Mouse (Mus musculus) erythroblast, adult 5-6 weeks (primary cell): Measurements from ENCODE around the gene Tra2b. TPM values are rescaled to one million over a fixed set of nuclear protein-coding genes. Genes with fewer than 3 reads are reported as not detected.
"Not testable (repeated sequence)": the region's sequence is repeated elsewhere in the genome, so short reads cannot be mapped to it uniquely, and the experiment has no call there.

Experiments
- ATAC-seq: replicated peaks from 2 replicates; pipeline ENCODE4 v1.8.0; 2016; ENCODE audit warnings: moderate number of reproducible peaks, mild to moderate bottlenecking, moderate TSS enrichment, inconsistent platforms; ENCODE audit not compliant: poor library complexity, low FRiP score, severe bottlenecking
- total RNA-seq, 2 experiments: library from RNA; stranded (forward) in 1 of 2; stranded (reverse) in 1 of 2; fragments of 150-400 nt in 1 of 2; fragments of 200-764, 138-1000 nt in 1 of 2; gene quantifications; 2 replicates each; pipeline versions ENCODE4 v1.2.3 to v1.2.4; 2015 to 2017; ENCODE audit warnings: low replicate concordance in 2 of 2

Gene Tra2b
- total RNA-seq, 2 experiments from 2014 or later = 96.5 to 177 TPM

DNA sequence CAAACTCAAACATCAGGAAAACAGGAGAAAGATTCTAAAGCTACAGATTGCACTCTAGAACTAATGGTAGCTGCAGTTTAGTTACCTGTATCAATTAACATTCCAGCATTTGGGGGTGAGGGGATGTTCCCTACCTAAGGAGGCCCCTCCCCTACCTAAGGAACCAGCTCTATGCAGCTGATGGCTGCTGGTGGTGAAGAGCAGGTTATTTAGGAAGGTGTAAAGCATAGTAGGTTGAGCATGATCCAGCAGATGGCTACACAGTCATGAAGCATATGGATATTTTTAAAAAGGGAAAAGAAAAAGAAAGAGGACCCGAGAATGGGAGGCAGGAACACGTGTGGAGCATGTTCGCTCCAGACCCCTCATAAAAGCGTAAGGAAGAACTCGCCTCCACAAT is 15.5 kb downstream of the Tra2b start:
- no peak for ATAC-seq

DNA sequence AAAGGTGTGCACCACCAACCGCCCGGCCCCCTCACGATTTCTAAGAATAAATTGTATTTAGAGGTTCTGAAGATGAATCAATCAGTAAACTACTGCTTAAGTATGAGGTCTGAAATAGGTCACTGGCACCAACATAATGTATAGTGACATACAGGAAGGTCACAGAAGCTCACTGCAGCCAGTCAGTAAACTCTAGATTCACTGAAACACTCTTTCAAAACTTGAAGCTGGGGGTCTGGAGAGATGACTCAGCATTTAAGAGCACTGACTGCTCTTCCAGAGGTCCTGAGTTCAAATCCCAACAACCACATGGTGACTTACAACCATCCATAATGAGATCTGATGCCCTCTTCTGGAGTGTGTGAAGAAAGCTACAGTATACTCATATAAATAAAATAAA is 16.1 kb downstream of the Tra2b start:
- ATAC-seq = no peak

DNA sequence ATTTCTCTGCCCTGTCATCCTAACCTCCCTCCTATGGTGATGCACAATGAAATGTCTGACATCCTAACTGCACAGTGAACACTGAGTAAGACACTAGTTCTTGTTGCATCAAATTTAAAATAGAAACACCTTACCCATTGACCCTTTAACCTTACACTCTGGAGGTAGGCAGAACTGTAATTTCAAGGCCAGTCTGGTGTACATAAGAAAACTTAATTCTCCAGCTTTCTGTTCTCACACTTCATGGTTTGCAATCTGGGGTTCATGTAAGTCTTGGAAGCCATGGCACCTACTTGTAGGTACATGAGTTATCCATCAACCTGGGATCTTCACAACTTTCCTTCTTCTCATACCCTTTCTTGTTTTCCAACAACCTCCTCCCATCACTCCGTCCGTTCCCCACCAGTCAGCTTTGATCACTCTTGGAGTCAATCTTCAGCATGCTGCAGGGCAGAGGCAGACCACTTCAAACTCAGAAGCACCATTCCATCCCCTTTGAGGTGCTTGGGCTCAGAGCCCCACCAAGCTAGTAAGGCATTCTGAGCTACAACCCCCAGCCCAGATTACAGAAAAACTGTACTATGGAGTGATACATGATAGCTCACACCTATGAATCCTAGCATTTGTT is 23.5 kb downstream of the Tra2b start:
- ATAC-seq = peak; percentile 52; the same call in 1 of the 2 replicates

DNA sequence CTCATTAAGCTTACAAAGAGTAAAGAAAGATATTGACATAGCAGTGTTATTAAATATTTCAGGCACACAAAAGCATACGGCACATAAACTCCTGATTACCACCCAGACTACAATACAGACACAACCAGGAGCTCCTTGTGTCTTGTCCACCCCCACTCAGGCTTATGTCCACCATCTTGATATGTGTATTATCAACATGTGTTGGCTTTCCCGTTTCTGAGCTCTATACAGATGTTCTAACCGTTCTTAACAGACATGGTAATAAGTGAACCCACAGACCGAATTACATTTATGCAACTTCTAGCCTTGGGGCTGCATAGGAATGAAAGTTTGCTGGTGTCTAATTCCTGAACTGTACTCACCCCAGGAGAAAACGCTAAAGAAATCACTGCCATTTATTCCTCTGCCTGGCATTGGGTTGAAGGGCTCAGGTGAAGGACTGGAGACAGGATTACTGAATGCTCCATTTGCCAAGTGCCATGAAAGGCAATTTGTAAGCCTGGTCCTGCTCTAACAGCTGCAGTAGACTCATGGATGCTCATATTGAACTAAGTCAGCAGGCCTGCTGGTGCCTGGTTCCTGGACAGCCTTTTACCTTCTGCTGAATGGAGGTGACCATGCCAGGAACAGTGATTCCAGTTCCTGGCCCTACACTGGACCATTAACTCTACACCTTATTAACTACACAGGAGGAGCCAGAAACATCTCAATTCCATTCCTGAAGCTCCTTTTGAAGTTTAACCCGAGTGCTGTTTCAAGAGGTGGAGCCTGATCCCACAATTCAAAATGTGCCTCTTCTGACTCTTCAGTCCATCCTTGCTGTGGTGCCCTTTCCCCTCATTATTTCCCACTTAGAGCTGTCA is 24.2 kb downstream of the Tra2b start:
- ATAC-seq = 0 out of 2 replicates have a peak, but pooled peaks have one; percentile 22

- ATAC-seq = no peak
Measured at GRCm38 (mm10) chr16:22240856-22241255, 24.9 kb downstream of the Tra2b start.

GRCm38 (mm10) chr16:22239978-22240377 is 25.8 kb downstream of the Tra2b start:
- no peak for ATAC-seq

- no peak for ATAC-seq
Measured at GRCm38 (mm10) chr16:22238928-22239620, 26.7 kb downstream of the Tra2b start.

- ATAC-seq = not testable (repeated sequence)
Measured at GRCm38 (mm10) chr16:22238402-22238801, 27.4 kb downstream of the Tra2b start.

DNA sequence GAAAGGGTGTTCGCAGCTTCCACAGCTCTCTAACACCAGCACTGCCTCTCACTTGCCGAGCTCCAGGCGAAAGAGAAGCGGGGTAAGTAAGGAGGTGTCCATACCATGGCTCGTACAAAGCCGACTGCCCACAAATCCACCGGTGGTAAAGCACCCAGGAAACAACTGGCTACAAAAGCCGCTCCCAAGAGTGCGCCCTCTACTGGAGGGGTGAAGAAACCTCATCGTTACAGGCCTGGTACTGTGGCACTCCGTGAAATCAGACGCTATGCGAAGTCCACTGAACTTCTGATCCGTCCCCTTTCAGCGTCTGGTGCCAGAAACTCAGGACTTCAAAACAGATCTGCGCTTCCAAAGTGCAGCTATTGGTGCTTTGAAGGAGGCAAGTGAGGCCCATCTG is 29.0 kb downstream of the Tra2b start:
- no peak for ATAC-seq

DNA sequence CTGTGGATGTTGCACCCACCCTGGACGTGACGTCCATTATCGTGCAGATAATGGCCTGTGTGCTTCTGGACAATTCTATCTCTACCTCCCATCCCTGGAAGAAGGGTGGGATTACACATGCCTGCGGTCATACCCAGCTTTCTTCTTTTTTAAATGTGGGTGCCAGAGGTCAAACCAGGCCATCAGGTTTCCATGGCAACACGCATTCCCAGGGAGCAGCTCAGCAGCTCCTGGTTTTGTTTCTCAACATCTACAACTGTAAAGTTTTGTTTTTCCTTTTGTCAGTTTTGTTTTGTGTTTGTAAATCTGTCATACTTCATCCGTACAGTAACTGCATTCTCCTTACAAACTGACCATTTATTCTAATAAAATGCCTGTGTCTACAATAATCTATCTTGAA is 31.3 kb downstream of the Tra2b start:
- ATAC-seq = no peak

DNA sequence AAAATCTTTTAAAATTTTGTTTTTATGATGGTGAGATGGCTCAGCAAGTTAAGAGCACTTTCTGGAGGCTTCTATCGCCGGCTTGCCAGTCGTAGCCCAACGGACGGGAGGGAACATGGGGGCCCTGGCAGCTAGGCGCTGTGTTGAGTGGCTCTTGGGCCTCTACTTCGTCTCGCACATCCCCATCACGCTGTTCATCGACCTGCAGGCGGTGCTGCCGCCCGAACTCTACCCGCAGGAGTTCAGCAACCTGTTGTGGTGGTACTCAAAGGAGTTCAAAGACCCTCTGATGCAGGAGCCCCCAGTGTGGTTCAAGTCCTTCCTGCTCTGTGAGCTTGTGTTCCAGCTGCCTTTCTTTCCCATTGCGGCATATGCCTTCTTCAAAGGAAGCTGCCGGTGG is 35.5 kb downstream of the Tra2b start:
- peak; percentile 77 for ATAC-seq

- no peak for ATAC-seq
Measured at GRCm38 (mm10) chr16:22203501-22203900, 62.3 kb downstream of the Tra2b start.

DNA sequence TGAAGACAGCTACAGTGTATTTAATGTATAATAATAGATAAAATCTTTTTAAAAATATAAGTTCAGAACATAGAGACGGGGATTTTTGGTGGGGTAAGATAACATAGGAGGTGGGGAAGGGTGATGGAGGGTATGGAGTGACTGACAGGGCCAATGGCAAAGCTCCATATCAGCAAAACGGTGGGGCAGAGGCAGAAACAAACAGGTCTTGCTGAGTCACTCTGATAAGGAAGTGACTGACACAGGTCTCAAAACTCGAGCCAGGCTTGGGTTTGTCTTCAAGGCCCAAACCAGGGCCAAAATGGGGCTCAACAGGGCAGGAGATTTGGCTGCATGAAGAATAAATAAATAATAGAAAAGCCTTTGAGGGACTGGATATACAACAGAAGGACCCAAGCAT is 63.9 kb downstream of the Tra2b start:
- no peak for ATAC-seq

DNA sequence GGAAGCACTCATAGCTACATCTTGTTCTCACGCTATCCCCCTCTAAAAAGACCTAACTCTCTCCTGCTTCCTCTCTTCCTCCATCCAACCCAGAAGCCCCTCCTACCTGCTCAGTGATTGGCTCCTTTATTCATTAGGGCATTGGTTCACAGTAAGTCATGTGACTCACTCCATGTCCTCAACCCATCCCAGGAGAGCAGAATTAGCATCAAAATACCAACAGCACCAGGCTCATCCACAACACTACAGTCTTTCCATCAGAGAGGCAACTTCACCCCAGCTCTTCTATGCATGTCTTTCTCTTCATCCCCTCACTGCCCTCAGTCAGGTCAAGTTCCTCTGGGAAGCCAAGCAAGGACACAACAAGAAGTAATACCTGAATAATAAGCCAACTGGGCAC is 65.3 kb downstream of the Tra2b start:
- no peak for ATAC-seq

Other genes with a start within 250 kb of the Tra2b start
- gene Igf2bp2, start 102.7 kb downstream of the Tra2b start, total RNA-seq (2015; ENCODE audit: low replicate concordance) = 0.19 and 0.84 TPM in 2 replicates
- 0.09 and 0.42 TPM in 2 replicates for gene Igf2bp2, start 102.7 kb downstream of the Tra2b start, total RNA-seq (2017; ENCODE audit: low replicate concordance)
- gene Etv5, start 173.7 kb upstream of the Tra2b start, total RNA-seq (2015; ENCODE audit: low replicate concordance) = 0.42 TPM in 1 of 2 replicates, not detected in the other
- gene Etv5, start 173.7 kb upstream of the Tra2b start, total RNA-seq (2017; ENCODE audit: low replicate concordance) = 0.77 and 3.1 TPM in 2 replicates